Mouse (Mus musculus) heart, postnatal 36 days (tissue): ENCODE measurements around the gene Ccl6. TPM values are rescaled to one million over a fixed set of nuclear protein-coding genes. Genes with fewer than 3 reads are reported as not detected.
A peak's percentile ranks its signal among the peaks of the same experiment; 100 is the strongest.
"Not testable (repeated sequence)": the region's sequence is repeated elsewhere in the genome, so short reads cannot be mapped to it uniquely, and the experiment has no call there.

Experiments
- DNase-seq, 2 experiments: peaks; one replicate each; pipeline ENCODE4 v3.0.0; 2021 to 2022
- intact Hi-C: fragments of 180-260 bp; cut with DNase I; formaldehyde crosslinking; loops from one replicate; pipeline ENCODE4 v1.15.1; 2025
- total RNA-seq, 2 experiments: library from RNA; stranded (reverse); gene quantifications; 2 replicates each; pipeline ENCODE4 v1.2.3; 2021

The Ccl6 gene
- total RNA-seq, 2 experiments from 2014 or later: 11.3 to 24.4 TPM

DNA sequence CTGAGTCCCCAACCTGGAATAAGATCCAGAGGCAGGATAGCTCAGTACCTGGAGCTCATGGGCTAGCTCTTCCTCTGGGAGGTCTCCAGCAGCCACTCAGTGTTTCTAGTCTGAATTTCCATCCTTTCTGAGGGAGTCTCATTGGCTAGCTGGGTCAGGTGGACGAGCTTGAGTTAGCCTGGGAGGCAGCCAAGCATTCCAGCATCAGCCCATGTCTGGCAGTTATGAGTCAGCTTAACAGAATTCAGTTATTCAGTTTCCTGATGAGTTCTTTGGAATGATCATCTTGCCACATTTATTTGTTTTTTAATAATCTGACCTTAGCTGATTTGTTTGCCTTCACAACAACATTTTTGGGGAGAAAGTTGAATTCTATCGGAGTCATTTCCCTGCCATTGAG lies 29.1 kb downstream of the Ccl6 start:
- DNase-seq: no peak
- intact Hi-C loops: no loop called here

DNA sequence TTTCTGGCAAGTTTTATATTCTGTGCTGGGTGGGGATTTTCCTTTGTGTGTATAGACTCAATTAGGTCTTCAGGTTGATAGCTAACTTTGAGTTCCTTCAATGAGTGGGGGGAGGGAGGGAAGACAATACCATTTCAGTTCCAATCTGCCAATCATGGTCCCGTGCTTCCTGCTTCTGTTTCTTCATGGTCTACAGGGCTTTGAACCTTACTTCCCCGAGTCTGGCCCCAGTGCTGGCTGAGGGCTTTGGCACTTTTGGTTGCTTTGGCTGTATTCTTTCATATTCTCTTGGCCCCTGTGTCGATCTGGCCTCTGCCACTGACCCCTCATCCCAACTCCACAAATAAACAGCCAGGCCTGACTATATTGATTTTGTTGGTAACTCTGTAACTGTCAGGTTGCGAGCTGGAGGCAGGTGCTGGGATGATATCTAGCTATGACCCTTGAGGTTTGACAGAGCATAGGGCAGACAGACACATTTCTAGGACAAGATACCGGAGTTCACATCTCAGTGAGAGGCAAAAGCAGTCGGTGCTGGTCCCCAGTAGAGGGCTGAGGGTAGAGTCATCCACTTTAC lies 30.5 kb downstream of the Ccl6 start:
- no peak for DNase-seq
- intact Hi-C loops: no loop called here

DNA sequence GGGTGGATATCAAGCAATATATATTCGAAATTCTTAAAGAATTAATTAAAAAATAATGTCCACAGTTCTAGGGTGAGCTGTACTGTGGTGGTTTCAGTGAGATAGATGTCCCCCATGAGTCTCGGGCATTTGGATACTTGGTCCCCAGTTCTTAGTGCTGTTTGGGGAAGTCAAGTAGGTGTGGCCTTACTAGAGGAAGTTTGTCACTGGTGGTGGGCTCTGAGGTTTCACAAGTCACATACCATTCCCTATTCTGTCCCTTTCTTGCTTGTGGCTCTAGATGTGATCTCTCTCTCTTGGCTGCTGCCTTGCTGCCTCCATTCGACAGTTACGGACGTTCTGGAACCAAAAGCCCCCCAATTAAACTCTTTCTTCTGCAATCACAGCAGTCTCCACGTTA lies 32.5 kb downstream of the Ccl6 start:
- no peak for DNase-seq
- intact Hi-C loops: no loop called here

DNA sequence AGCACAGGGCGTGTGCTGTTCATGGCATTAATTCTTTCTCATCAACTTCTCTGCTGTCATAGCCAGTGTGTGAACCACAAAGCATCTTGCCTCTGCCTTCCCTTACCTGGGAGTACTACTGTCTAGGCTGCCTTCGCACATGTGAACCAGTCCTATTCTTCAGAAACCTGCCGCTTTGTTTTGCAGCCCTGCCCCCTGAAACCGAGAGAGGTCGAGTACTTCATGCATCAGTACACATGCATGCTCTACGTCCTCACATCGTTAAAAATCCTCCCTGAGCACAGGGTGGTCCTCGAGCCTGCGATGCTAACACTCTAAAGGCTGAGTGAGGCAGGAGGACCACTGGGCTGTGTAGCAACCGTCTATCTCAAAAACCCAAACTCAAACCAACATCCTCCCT lies 35.8 kb downstream of the Ccl6 start:
- intact Hi-C loops: loop anchor here (2.0 kb wide), 1 partner anchor 76 kb away; no protein-coding TSS in a partner anchor
- DNase-seq: no peak

DNA sequence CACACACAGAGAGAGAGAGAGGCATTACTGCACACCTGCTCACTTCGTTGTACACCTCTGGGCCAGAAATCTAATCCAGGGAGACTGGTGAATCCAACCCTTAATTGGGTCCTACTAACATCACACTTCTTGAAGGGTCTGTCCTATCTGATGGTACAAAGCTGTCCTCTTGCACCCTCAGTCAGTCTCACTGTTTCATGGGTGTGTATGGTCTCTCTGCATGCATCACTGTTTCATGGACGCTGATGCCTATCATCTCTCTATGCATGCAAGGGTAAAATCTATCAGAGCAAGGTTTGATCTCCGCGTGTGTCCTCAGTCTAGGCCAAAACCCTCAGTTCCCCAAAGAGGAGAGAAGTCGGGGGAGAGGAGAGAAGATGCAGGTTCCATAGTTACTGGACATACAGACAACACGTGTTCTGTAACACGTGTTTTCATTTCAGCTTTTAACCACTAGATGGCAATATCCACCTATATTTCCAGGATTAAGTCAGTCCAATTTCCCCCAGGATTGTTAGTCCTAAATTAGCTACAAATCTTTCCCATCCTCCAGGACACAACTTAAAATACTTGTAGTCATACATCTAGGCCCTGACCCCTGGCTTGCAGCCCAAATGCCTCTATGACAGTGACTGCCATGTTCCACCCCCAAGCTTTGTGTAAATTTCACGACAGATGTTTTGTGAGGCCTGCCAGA lies 36.7 kb downstream of the Ccl6 start:
- intact Hi-C loops: loop anchor here (1.0 to 2.0 kb wide), 3 partner anchors 77 to 183 kb away; no protein-coding TSS in a partner anchor
- DNase-seq: peak; percentile 24 to 49

DNA sequence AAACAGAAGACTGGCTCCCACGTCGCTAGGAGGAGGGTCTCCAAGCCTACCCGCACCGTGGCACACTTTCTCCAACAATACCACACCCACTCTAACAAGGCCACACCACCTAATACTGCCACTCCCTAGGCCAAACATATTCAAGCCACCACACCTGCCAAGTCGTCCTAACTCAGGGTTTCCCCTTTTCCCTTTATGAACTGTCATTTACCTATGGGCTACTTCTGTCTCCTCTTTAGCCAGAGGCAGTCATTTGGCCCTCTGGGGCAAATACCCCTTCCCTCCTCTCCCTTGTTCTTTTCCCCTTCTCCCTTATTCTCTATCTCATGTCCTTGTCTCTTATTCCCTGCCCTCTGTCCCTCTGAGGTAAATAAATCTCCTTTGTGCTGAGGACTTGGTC lies 41.2 kb downstream of the Ccl6 start:
- intact Hi-C loops: no loop called here

DNA sequence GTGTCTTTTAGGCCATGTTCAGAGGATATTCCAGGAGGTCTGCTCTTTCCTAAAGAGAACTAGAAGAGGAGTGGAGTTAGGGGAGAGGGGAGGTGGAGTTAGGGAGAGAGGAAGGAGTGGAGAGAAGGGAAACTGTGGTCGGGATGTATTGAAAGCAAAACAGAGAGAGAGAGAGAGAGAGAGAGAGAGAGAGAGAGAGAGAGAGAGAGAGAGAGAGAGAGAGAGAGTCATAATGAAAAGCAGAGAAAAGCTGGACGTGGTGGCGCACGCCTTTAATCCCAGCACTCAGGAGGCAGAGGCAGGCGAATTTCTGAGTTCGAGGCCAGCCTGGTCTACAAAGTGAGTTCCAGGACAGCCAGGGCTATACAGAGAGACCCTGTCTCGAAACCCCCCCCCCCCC lies 41.9 kb downstream of the Ccl6 start:
- intact Hi-C loops, DNase-seq: not testable (repeated sequence)

More for the DNA sequence above, 41.2 kb downstream of the Ccl6 start:
- DNase-seq: no peak

DNA sequence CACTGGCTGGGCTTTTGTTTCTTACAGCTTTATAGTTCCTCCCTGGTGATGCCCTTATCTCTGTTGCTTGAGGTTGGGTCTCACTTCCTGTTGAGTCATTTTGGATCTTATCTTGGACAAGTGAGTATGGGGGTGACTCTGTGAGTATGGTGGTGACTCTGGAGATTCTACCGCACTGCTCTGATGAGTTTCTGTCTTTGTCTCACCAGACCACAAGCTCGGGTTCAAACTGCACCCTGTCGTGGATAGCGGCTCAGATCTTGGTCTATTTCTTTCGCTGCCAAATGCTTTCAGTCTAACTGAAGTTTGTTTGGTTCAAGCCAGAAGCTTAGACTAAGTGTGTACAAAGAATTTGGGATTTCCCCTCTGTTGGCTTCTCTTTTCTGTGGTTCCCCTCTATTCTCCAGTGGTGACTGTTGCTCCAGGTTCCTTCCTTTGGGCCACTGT lies 42.7 kb downstream of the Ccl6 start:
- intact Hi-C loops: no loop called here

DNA sequence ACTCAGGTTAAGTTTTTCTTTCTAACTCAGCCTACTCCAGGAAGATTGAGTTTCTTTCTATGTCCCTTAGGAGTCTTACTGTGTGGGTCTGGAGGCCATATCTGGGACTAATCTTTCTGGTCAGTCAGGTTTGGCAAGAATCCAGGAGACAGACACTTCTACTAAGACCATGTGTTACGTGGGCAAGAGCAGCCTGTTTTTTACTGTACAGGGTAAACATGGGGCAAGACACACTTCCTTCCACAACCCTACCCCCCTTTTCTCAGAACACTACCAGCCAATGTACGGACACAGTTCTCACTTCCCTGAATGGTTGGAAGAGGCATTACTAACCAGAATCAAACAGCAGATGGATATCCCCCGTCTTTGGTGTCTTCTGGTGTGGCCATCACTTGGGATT lies 48.7 kb downstream of the Ccl6 start:
- intact Hi-C loops: no loop called here
- DNase-seq: no peak

More for the DNA sequence above, 42.7 kb downstream of the Ccl6 start:
- no peak for DNase-seq

DNA sequence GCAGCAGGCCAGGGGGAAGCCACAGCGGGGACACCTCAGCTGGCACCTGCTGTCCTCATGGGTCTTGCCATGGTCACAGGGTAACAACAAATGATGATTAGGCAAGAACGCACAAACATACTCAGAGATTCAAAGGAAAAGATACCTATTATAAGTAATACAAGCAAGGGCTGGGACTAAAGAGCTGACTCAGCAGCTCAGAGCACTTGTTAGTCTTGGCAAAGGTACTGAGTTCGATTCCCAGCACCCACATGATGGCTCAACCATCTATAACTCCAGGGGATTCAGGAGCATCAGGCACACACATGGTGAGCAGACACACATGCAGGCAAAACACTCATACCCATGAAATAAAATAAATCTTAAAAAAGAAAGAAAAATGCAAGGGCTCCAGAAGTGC lies 51.5 kb downstream of the Ccl6 start:
- no peak for DNase-seq
- intact Hi-C loops: no loop called here

DNA sequence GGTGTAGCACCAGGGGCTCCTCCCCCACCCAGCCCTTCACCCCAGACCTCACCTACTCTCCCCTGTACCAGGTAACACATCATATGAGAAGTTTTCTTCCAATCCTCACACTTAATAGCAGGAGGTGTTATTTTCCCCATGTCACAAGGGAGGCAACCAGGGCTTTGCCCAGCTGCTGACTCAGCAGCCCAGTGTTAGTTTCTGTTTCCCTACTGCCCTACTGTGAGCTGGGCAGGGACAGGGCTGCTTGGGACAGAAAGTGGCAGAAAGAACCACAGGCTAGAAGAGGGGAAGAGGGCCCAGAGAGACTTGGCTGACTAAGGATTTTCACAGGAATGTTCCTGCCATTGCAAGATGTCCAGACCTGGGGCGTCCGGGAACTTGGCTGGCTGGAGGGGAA lies 52.0 kb downstream of the Ccl6 start:
- DNase-seq: no peak
- intact Hi-C loops: no loop called here

DNA sequence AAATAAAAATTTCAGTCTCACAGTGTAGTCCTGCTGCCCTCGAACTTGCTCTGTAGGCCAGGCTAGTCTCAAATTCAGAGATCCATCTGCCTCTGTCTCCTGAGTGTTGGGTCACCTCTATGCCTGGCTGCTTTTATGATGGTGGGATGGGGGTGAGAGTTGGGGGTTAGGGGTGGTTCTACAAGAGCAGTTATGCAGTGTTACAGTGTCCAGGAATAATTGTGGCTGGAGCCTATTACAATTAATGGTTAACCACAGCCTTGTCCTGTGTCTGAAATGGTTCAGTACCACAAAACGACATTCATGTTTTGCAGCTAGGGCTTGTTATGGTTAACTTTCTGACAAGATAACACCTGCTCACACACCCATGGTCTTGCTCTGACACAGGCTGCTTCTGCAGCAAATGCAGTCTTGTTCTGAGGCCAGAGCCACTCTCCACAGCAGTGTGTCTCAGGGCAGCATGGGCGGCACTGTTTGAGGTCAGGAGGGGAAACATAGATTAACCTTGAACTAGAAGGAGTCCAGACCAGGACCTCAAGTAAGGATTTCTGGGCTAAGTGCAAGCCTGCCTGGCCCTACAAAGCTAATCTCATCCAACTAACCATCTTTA lies 54.1 kb downstream of the Ccl6 start:
- intact Hi-C loops: no loop called here
- DNase-seq: no peak

Other genes with a start within 250 kb of the Ccl6 start
- 10 to 100 TPM; 45.8 to 69.1 TPM for gene Rasl10b, start 183.9 kb downstream of the Ccl6 start, total RNA-seq
- not detected for gene Gas2l2, start 163.6 kb downstream of the Ccl6 start, total RNA-seq
- not detected for gene 1700020L24Rik, start 155.4 kb downstream of the Ccl6 start, total RNA-seq
- 1 to 10 TPM; 4.6 to 6.6 TPM for gene Mmp28, start 130.0 kb downstream of the Ccl6 start, total RNA-seq
- 10 to 100 TPM; 35.2 to 40.8 TPM for gene Taf15, start 120.0 kb downstream of the Ccl6 start, total RNA-seq
- gene Heatr9, start 70.9 kb downstream of the Ccl6 start, total RNA-seq: not detected
- under 1 TPM in 1 of 2 experiments, not detected in 1; 0.83 TPM for gene Ccl5, start 62.6 kb downstream of the Ccl6 start, total RNA-seq
- gene Ccl9, start 14.5 kb downstream of the Ccl6 start, total RNA-seq: 10 to 100 TPM in 1 of 2 experiments, 1 to 10 TPM in 1; 6.4 to 16.6 TPM
- not detected for gene Rpl9-ps1, start 52.5 kb upstream of the Ccl6 start, total RNA-seq
- gene Ccl3, start 56.3 kb upstream of the Ccl6 start, total RNA-seq: not detected
- gene Ccl4, start 69.5 kb upstream of the Ccl6 start, total RNA-seq: not detected
- gene Wfdc17, start 110.9 kb upstream of the Ccl6 start, total RNA-seq: 1 to 10 TPM; 2.7 to 3.7 TPM
- not detected for gene Wfdc18, start 115.9 kb upstream of the Ccl6 start, total RNA-seq
- gene Wfdc21, start 153.9 kb upstream of the Ccl6 start, total RNA-seq: not detected
- 1 to 10 TPM; 5.6 to 6.6 TPM for gene Heatr6, start 160.6 kb upstream of the Ccl6 start, total RNA-seq